In genomic region chr1:181210601-181211402, GRCm38 (mm10) we compare ENCODE assay signal across 8 mouse cellular contexts. TPM values are rescaled to one million over a fixed set of nuclear protein-coding genes. Genes with fewer than 3 reads are reported as not detected.
A peak's percentile ranks its signal among the peaks of the same experiment; 100 is the strongest.
DNase-seq lines count a peak whose midpoint lies in the region; ATAC-seq lines count a peak whose summit lies in the region.

No protein-coding gene starts in this region.

- H3K27me3 ChIP-seq in intestine, embryonic 15.5 days (replicated peaks) = no peaks in the 10 kb centered on the region
- H3K27me3 ChIP-seq in liver, embryonic 12.5 days (replicated peaks) = no peaks in the 10 kb centered on the region
- no peaks in the 10 kb centered on the region for H3K27me3 ChIP-seq in stomach, embryonic 16.5 days (ENCODE audit: control insufficient read depth, insufficient read depth, low read length)

- peak overlapping the region; percentile 89 for H3K4me2 ChIP-seq in intestine, embryonic 15.5 days (replicated peaks)
- H3K4me2 ChIP-seq in liver, embryonic 12.5 days = peak overlapping the region; percentile 86
- H3K4me2 ChIP-seq in stomach, embryonic 16.5 days (ENCODE audit: low read depth, low read length) = peak overlapping the region; percentile 68

- intact Hi-C loops in gastrocnemius, postnatal 36 days (cut with DNase I) = loop anchor here (5.0 kb wide), 2 partner anchors 46 to 69 kb away; partner anchors contain the start of genes Cnih4 and Nvl

- peak; percentile 17 for ATAC-seq in intestine, embryonic 15.5 days
- ATAC-seq in liver, embryonic 12.5 days = peak; percentile 25
- peak; percentile 24 for ATAC-seq in monocyte, adult 5-6 weeks (replicated peaks; ENCODE audit: insufficient number of reproducible peaks, low FRiP score, low TSS enrichment, poor library complexity, severe bottlenecking)
- peak; percentile 15; the same call in 1 of the 2 replicates for ATAC-seq in stomach, embryonic 16.5 days (ENCODE audit: insufficient read depth, low FRiP score)

- 0 out of 2 replicates have a peak, but pooled peaks cover 3% of the 10 kb centered on the region for H3K36me3 ChIP-seq in intestine, embryonic 15.5 days
- peaks cover 39% of the 10 kb centered on the region for H3K36me3 ChIP-seq in liver, embryonic 12.5 days
- no peaks in the 10 kb centered on the region for H3K36me3 ChIP-seq in stomach, embryonic 16.5 days (ENCODE audit: control insufficient read depth, insufficient read depth, low read length)

- H3K9me3 ChIP-seq in intestine, embryonic 15.5 days = no peaks in the 10 kb centered on the region
- H3K9me3 ChIP-seq in liver, embryonic 12.5 days (replicated peaks) = no peaks in the 10 kb centered on the region
- no peaks in the 10 kb centered on the region for H3K9me3 ChIP-seq in stomach, embryonic 16.5 days (replicated peaks; ENCODE audit: control insufficient read depth, low read length)

- peak overlapping the region; percentile 96 for H3K4me3 ChIP-seq in intestine, embryonic 15.5 days (replicated peaks)
- H3K4me3 ChIP-seq in liver, embryonic 12.5 days = peak overlapping the region; percentile 100
- H3K4me3 ChIP-seq in stomach, embryonic 16.5 days (replicated peaks; ENCODE audit: low read length) = peak overlapping the region; percentile 70

- DNase-seq in 416B (ENCODE audit: low read depth) (peak; percentile 67), R1 (ENCODE audit: low read depth, low spot score) (peak; percentile 61)
- DNase-seq in cerebellum, postnatal 36 days = peak; percentile 31 to 40
- peak; percentile 27 to 40 for DNase-seq in gastrocnemius, postnatal 36 days

- under 1% methylated on average over 52 of the region's 56 CpGs for WGBS in intestine, embryonic 15.5 days
- WGBS in liver, embryonic 12.5 days (ENCODE audit: insufficient replicate concordance) = 2% methylated on average over 49 of the region's 56 CpGs
- under 1% methylated on average over 53 of the region's 56 CpGs for WGBS in stomach, embryonic 16.5 days

- peaks cover 5% of the 10 kb centered on the region; the same call in 1 of the 2 replicates for H3K4me1 ChIP-seq in intestine, embryonic 15.5 days (replicated peaks)
- H3K4me1 ChIP-seq in liver, embryonic 12.5 days = peaks cover 54% of the 10 kb centered on the region
- H3K4me1 ChIP-seq in stomach, embryonic 16.5 days (ENCODE audit: control insufficient read depth, insufficient read depth, low read length) = peaks cover 16% of the 10 kb centered on the region

- H3K27ac ChIP-seq in intestine, embryonic 15.5 days = peak overlapping the region; percentile 94
- peak overlapping the region; percentile 99 for H3K27ac ChIP-seq in liver, embryonic 12.5 days
- peak overlapping the region; percentile 95 for H3K27ac ChIP-seq in stomach, embryonic 16.5 days (ENCODE audit: low read length)

- peak overlapping the region; percentile 95 for H3K9ac ChIP-seq in intestine, embryonic 15.5 days
- peak overlapping the region; percentile 100 for H3K9ac ChIP-seq in liver, embryonic 12.5 days
- H3K9ac ChIP-seq in stomach, embryonic 16.5 days (ENCODE audit: low read length) = peak overlapping the region; percentile 99

RNA-seq across cellular contexts. Expression of gene Wdr26, which starts 1.0 kb away (rescaled TPM):
- 100 to 1,000 TPM in 1 of 2 experiments, 10 to 100 TPM in 1; 96.7 to 105 TPM for total RNA-seq in gastrocnemius, postnatal 36 days (2021)
- polyA plus RNA-seq in intestine, embryonic 15.5 days (2015; fragmentation: Nextera tagmentation; extraction: Ambion mirVana) = 30.2 and 33.0 TPM in 2 replicates
- polyA plus RNA-seq in liver, embryonic 12.5 days (2016; fragmentation: Nextera tagmentation; extraction: Ambion mirVana) = 52.5 and 56.7 TPM in 2 replicates
- total RNA-seq in monocyte, adult 5-6 weeks (2017) = 228 to 273 TPM (median 242 TPM) in 3 replicates
- 24.7 and 25.9 TPM in 2 replicates for polyA plus RNA-seq in stomach, embryonic 16.5 days (2015; fragmentation: Nextera tagmentation; extraction: Ambion mirVana)

Comparison
In these comparisons a context has a peak if more than half of its experiments do, and no peak if none do; other contexts are left out.
1. Peak in every context shown above with its lines: DNase-seq, ATAC-seq, H3K4me3 ChIP-seq and H3K27ac ChIP-seq.